Mouse (Mus musculus): Measurements from ENCODE around the gene Rhot1. TPM values are rescaled to one million over a fixed set of nuclear protein-coding genes. Genes with fewer than 3 reads are reported as not detected.

Gene Rhot1
- polyA plus RNA-seq, 1 experiment = 24.9 TPM

DNA sequence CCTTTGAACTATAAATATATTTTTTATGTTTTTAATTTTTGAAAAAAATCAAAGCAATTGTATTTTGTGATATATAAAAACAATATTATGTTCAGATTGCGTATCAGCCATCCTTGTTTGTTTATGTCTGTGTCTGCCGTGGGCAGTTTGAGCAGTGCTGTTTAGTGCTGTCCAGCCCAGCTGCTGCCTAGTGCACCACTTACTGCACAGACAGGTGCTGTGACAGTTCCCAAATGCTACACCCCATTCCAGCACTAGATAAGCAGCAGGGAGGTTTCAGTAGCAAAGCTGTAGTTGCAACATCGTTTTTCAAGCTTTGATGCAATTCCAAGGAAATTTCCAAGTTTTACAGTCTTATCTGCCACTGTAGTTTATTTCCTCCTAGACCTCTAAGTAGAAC, 28.5 kb downstream of the Rhot1 start:
- Histone ChIP-seq H3K4me3 (no peak overlapping the region), H3ac (ENCODE audit: control insufficient read depth, insufficient read length) (no peak overlapping the region)

GRCm38 (mm10) chr11:80238306-80238705, 29.5 kb downstream of the Rhot1 start:
- Histone ChIP-seq H3ac (ENCODE audit: control insufficient read depth, insufficient read length) (no peak overlapping the region), H3K79me2 (ENCODE audit: control insufficient read depth, insufficient read depth) (no peaks in the 10 kb centered on the region), H3K4me3 (no peak overlapping the region), H3K27me3 (ENCODE audit: control insufficient read depth, insufficient read depth, insufficient read length) (no peaks in the 10 kb centered on the region), H3K4me2 (ENCODE audit: low read depth) (no peak overlapping the region), H3K36me3 (ENCODE audit: control insufficient read depth, insufficient read depth) (peaks cover 38% of the 10 kb centered on the region)
- TF ChIP-seq REST (IDR thresholded peaks at IDR 0.05; ENCODE audit: insufficient read depth, insufficient read length) = no peak
- no peak for TF ChIP-seq TCF12 (IDR thresholded peaks at IDR 0.05; ENCODE audit: insufficient read depth, poor library complexity, severe bottlenecking)
- TF ChIP-seq SRF (IDR thresholded peaks at IDR 0.05; ENCODE audit: control insufficient read depth, insufficient read length, low read depth) = no peak
- TF ChIP-seq TCF3 (IDR thresholded peaks at IDR 0.05; ENCODE audit: insufficient read length, low read depth) = no peak
- TF ChIP-seq POLR2A (IDR thresholded peaks at IDR 0.05; ENCODE audit: insufficient read length, low read depth) = no peak
- no peak for TF ChIP-seq CEBPB (IDR thresholded peaks at IDR 0.05; ENCODE audit: insufficient read depth, poor library complexity, severe bottlenecking)
- no peak for TF ChIP-seq E2F4 (IDR thresholded peaks at IDR 0.05; ENCODE audit: insufficient read depth)
- no peak for TF ChIP-seq MYOG (IDR thresholded peaks at IDR 0.05; ENCODE audit: control insufficient read depth in 1 of 3, insufficient read depth in 1 of 3, insufficient read length in 2 of 3, low read depth in 2 of 3)
- TF ChIP-seq MYOD1 (IDR thresholded peaks at IDR 0.05; ENCODE audit: control insufficient read depth in 1 of 3, insufficient read length in 2 of 3, low read depth in 2 of 3) = no peak
- TF ChIP-seq MAX (IDR thresholded peaks at IDR 0.05; ENCODE audit: low read depth) = no peak
- no peak for TF ChIP-seq USF1 (IDR thresholded peaks at IDR 0.05; ENCODE audit: low read depth)
- no peak for TF ChIP-seq POLR2AphosphoS2 (IDR thresholded peaks at IDR 0.05; ENCODE audit: insufficient read length, low read depth)

More for the DNA sequence above, 28.5 kb downstream of the Rhot1 start:
- Histone ChIP-seq H3K36me3 (ENCODE audit: control insufficient read depth, insufficient read depth) (peaks cover 40% of the 10 kb centered on the region), H3K79me2 (ENCODE audit: control insufficient read depth, insufficient read depth) (no peaks in the 10 kb centered on the region), H3K27me3 (ENCODE audit: control insufficient read depth, insufficient read depth, insufficient read length) (no peaks in the 10 kb centered on the region), H3K4me2 (ENCODE audit: low read depth) (no peak overlapping the region)
- peak; percentile 73 for TF ChIP-seq TCF3 (IDR thresholded peaks at IDR 0.05; ENCODE audit: insufficient read length, low read depth)
- TF ChIP-seq MAX (IDR thresholded peaks at IDR 0.05; ENCODE audit: low read depth) = no peak
- TF ChIP-seq SRF (IDR thresholded peaks at IDR 0.05; ENCODE audit: control insufficient read depth, insufficient read length, low read depth) = no peak
- no peak for TF ChIP-seq POLR2A (IDR thresholded peaks at IDR 0.05; ENCODE audit: insufficient read length, low read depth)
- TF ChIP-seq MYOD1 (IDR thresholded peaks at IDR 0.05; ENCODE audit: control insufficient read depth in 1 of 3, insufficient read length in 2 of 3, low read depth in 2 of 3) = peak in 2 of 3 experiments; percentile 50 to 83
- TF ChIP-seq POLR2AphosphoS2 (IDR thresholded peaks at IDR 0.05; ENCODE audit: insufficient read length, low read depth) = no peak
- peak; percentile 5 for TF ChIP-seq TCF12 (IDR thresholded peaks at IDR 0.05; ENCODE audit: insufficient read depth, poor library complexity, severe bottlenecking)
- TF ChIP-seq MYOG (IDR thresholded peaks at IDR 0.05; ENCODE audit: control insufficient read depth in 1 of 3, insufficient read depth in 1 of 3, insufficient read length in 2 of 3, low read depth in 2 of 3) = peak; percentile 52 to 94 (median 70)
- TF ChIP-seq E2F4 (IDR thresholded peaks at IDR 0.05; ENCODE audit: insufficient read depth) = no peak
- TF ChIP-seq CEBPB (IDR thresholded peaks at IDR 0.05; ENCODE audit: insufficient read depth, poor library complexity, severe bottlenecking) = peak; percentile 78; the same call in 1 of the 2 replicates
- no peak for TF ChIP-seq REST (IDR thresholded peaks at IDR 0.05; ENCODE audit: insufficient read depth, insufficient read length)
- TF ChIP-seq USF1 (IDR thresholded peaks at IDR 0.05; ENCODE audit: low read depth) = no peak

DNA sequence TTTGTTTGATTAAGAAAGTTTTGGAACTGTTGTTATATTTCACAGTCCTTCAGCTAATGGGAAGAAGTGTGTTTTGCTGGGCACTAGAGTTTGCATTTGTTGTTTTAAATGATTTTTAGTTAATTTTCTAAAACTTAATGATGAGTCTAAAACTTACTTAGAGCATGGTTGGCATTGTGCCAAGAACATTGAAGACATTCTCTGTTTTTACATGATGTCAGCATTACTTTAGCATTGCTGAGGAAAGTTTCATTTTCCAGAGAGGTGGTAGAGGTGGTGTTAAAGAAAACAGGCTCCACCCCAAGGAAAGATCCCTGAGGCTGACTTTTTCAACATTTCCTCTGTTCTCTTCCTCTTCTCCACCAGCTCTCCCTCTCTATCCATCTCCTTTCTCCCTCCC, 38.2 kb downstream of the Rhot1 start:
- no peak overlapping the region for H3K4me3 ChIP-seq
- no peaks in the 10 kb centered on the region for H3K27me3 ChIP-seq (ENCODE audit: control insufficient read depth, insufficient read depth, insufficient read length)
- H3K79me2 ChIP-seq (ENCODE audit: control insufficient read depth, insufficient read depth) = no peaks in the 10 kb centered on the region
- TF ChIP-seq MAX (IDR thresholded peaks at IDR 0.05; ENCODE audit: low read depth) (no peak), USF1 (IDR thresholded peaks at IDR 0.05; ENCODE audit: low read depth) (no peak), SRF (IDR thresholded peaks at IDR 0.05; ENCODE audit: control insufficient read depth, insufficient read length, low read depth) (no peak)
- no peak overlapping the region for H3K4me2 ChIP-seq (ENCODE audit: low read depth)
- H3ac ChIP-seq (ENCODE audit: control insufficient read depth, insufficient read length) = no peak overlapping the region
- peaks cover 41% of the 10 kb centered on the region for H3K36me3 ChIP-seq (ENCODE audit: control insufficient read depth, insufficient read depth)

DNA sequence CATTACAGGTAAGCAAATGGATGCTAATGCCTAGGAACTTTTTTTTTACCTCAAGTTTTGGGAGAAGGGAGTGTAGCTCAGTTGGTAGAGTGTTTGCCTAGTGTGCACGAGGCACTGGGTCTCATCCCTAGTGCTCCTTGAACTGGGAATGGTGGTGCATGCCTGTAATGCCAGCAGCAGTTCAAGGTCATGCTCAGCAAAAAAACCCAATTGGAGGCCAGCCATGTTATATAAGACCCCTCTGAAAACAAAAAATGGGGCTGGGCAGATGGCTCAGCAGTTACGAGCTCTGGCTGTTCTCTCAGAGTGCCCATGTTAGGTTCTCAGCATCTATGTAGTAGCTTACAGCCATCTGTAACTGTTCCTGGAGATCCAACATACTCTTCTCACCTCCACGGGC, 39.7 kb downstream of the Rhot1 start:
- no peaks in the 10 kb centered on the region for H3K27me3 ChIP-seq (ENCODE audit: control insufficient read depth, insufficient read depth, insufficient read length)
- H3K4me2 ChIP-seq (ENCODE audit: low read depth) = no peak overlapping the region
- H3ac ChIP-seq (ENCODE audit: control insufficient read depth, insufficient read length) = no peak overlapping the region
- H3K4me3 ChIP-seq = no peak overlapping the region
- peaks cover 44% of the 10 kb centered on the region for H3K36me3 ChIP-seq (ENCODE audit: control insufficient read depth, insufficient read depth)
- no peaks in the 10 kb centered on the region for H3K79me2 ChIP-seq (ENCODE audit: control insufficient read depth, insufficient read depth)
- no peak for TF ChIP-seq TCF12 (IDR thresholded peaks at IDR 0.05; ENCODE audit: insufficient read depth, poor library complexity, severe bottlenecking)
- no peak for TF ChIP-seq POLR2AphosphoS2 (IDR thresholded peaks at IDR 0.05; ENCODE audit: insufficient read length, low read depth)
- TF ChIP-seq POLR2A (IDR thresholded peaks at IDR 0.05; ENCODE audit: insufficient read length, low read depth) = no peak
- TF ChIP-seq SRF (IDR thresholded peaks at IDR 0.05; ENCODE audit: control insufficient read depth, insufficient read length, low read depth) = no peak

- TF ChIP-seq TCF3 (IDR thresholded peaks at IDR 0.05; ENCODE audit: insufficient read length, low read depth) (no peak), MYOD1 (IDR thresholded peaks at IDR 0.05; ENCODE audit: control insufficient read depth in 1 of 3, insufficient read length in 2 of 3, low read depth in 2 of 3) (no peak), SRF (IDR thresholded peaks at IDR 0.05; ENCODE audit: control insufficient read depth, insufficient read length, low read depth) (no peak), CEBPB (IDR thresholded peaks at IDR 0.05; ENCODE audit: insufficient read depth, poor library complexity, severe bottlenecking) (no peak), TCF12 (IDR thresholded peaks at IDR 0.05; ENCODE audit: insufficient read depth, poor library complexity, severe bottlenecking) (no peak), POLR2A (IDR thresholded peaks at IDR 0.05; ENCODE audit: insufficient read length, low read depth) (no peak), REST (IDR thresholded peaks at IDR 0.05; ENCODE audit: insufficient read depth, insufficient read length) (no peak), E2F4 (IDR thresholded peaks at IDR 0.05; ENCODE audit: insufficient read depth) (no peak), MYOG (IDR thresholded peaks at IDR 0.05; ENCODE audit: control insufficient read depth in 1 of 3, insufficient read depth in 1 of 3, insufficient read length in 2 of 3, low read depth in 2 of 3) (no peak), MAX (IDR thresholded peaks at IDR 0.05; ENCODE audit: low read depth) (no peak), USF1 (IDR thresholded peaks at IDR 0.05; ENCODE audit: low read depth) (no peak)
- Histone ChIP-seq H3ac (ENCODE audit: control insufficient read depth, insufficient read length) (no peak overlapping the region), H3K79me2 (ENCODE audit: control insufficient read depth, insufficient read depth) (no peaks in the 10 kb centered on the region), H3K27me3 (ENCODE audit: control insufficient read depth, insufficient read depth, insufficient read length) (no peaks in the 10 kb centered on the region), H3K4me2 (ENCODE audit: low read depth) (no peak overlapping the region), H3K36me3 (ENCODE audit: control insufficient read depth, insufficient read depth) (peaks cover 48% of the 10 kb centered on the region), H3K4me3 (no peak overlapping the region)
Measured at GRCm38 (mm10) chr11:80264137-80264536, 55.3 kb downstream of the Rhot1 start.

Measured in myocyte (in vitro differentiated cells).